ENCODE assay signal across 8 mouse cellular contexts in the genomic region with DNA sequence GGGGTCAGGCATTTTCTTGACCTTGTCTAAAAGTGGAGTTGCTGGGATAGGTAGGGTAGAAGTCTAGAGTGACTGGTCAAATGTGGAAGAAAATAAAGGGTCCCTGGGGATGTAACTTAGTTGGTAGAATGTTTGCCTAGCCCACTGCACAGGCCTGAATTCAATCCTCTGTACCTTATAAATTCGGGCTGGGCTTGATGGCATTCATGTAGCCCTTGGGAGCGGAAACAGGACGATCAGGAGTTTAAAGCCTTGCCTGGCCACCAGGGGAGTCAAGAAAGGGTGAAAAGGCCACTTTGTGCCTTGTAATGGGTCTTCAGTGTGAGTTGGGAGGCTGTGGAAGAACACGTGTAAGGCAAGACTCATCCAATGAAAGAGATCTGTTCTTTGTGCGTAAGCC. TPM values are rescaled to one million over a fixed set of nuclear protein-coding genes. Genes with fewer than 3 reads are reported as not detected.
DNase-seq lines count a peak whose midpoint lies in the region; ATAC-seq and TF ChIP-seq lines count a peak whose summit lies in the region.

No protein-coding gene starts in this region.

- DNase-seq in heart, embryonic 10.5 days (ENCODE audit: low spot score): no peak
- DNase-seq in heart, adult 8-10 months (ENCODE audit: low spot score): no peak
- DNase-seq in ES-E14 (ENCODE audit: low read depth, low spot score): no peak
- DNase-seq in right cerebral cortex, postnatal 4 days: no peak
- DNase-seq in cerebellum, adult 8-10 months: no peak
- no peak for DNase-seq in right cerebral cortex, postnatal 25 days

- peak overlapping the region; percentile 66 for H3K4me2 ChIP-seq in forebrain, embryonic 15.5 days (replicated peaks)

- H3K9me3 ChIP-seq in heart, embryonic 10.5 days: no peaks in the 10 kb centered on the region
- no peaks in the 10 kb centered on the region for H3K9me3 ChIP-seq in ES-E14 (ENCODE audit: control insufficient read depth, insufficient read depth, low read depth, low read length)
- no peaks in the 10 kb centered on the region for H3K9me3 ChIP-seq in forebrain, embryonic 15.5 days

- H3K4me3 ChIP-seq in heart, embryonic 10.5 days: peak overlapping the region; percentile 86
- H3K4me3 ChIP-seq in ES-E14 (ENCODE audit: insufficient read depth in 1 of 2, low read depth in 1 of 2, low read length in 2 of 2, poor library complexity in 1 of 2, severe bottlenecking in 1 of 2) (peak overlapping the region; percentile 96 to 99), macrophage (ENCODE audit: inconsistent target) (peak overlapping the region; percentile 85)
- peak overlapping the region; percentile 91 for H3K4me3 ChIP-seq in forebrain, embryonic 15.5 days

- peak overlapping the region; percentile 97 for H3K27ac ChIP-seq in heart, embryonic 10.5 days
- peak overlapping the region; percentile 97; the same call in 1 of the 2 replicates for H3K27ac ChIP-seq in ES-E14 (ENCODE audit: insufficient read depth, low read depth, low read length, poor library complexity, severe bottlenecking)
- H3K27ac ChIP-seq in forebrain, embryonic 15.5 days (replicated peaks): no peak overlapping the region
- H3K27ac ChIP-seq in macrophage: peak overlapping the region; percentile 38

- H3K36me3 ChIP-seq in heart, embryonic 10.5 days: peaks cover 2% of the 10 kb centered on the region
- H3K36me3 ChIP-seq in ES-E14 (ENCODE audit: control insufficient read depth, insufficient read depth, low read length, poor library complexity, severe bottlenecking): no peaks in the 10 kb centered on the region; the same call in 1 of the 2 replicates
- no peaks in the 10 kb centered on the region for H3K36me3 ChIP-seq in forebrain, embryonic 15.5 days
- H3K36me3 ChIP-seq in macrophage (ENCODE audit: inconsistent target): no peaks in the 10 kb centered on the region

- H3K27me3 ChIP-seq in heart, embryonic 10.5 days (ENCODE audit: insufficient read depth, poor library complexity, severe bottlenecking): no peaks in the 10 kb centered on the region
- H3K27me3 ChIP-seq in forebrain, embryonic 15.5 days: no peaks in the 10 kb centered on the region

- peaks cover 56% of the 10 kb centered on the region for H3K79me2 ChIP-seq in macrophage (ENCODE audit: inconsistent target)

- no peak for ATAC-seq in forebrain, embryonic 15.5 days (replicated peaks)

- in situ Hi-C loops in ES-E14 (cut with MboI; ENCODE audit: low sequenced_read_pairs in 2 of 2, unreplicated experiment in 2 of 2): no loop called here

- H3K4me1 ChIP-seq in heart, embryonic 10.5 days: peaks cover 15% of the 10 kb centered on the region
- H3K4me1 ChIP-seq in ES-E14 (ENCODE audit: control insufficient read depth in 2 of 2, insufficient read depth in 2 of 2, low read length in 2 of 2, poor library complexity in 1 of 2): peaks cover 3 to 20% of the 10 kb centered on the region in 2 experiments; a peak in 3 of 4 replicates
- peaks cover 48% of the 10 kb centered on the region for H3K4me1 ChIP-seq in forebrain, embryonic 15.5 days

- 9% methylated on average over 5 of the region's 5 CpGs for WGBS in heart, embryonic 10.5 days
- WGBS in forebrain, embryonic 15.5 days: 6% methylated on average over 5 of the region's 5 CpGs
- 15% methylated on average over 5 of the region's 5 CpGs for WGBS in macrophage (ENCODE audit: missing documents)

- H3K9ac ChIP-seq in ES-E14 (ENCODE audit: insufficient read depth, low read depth, low read length, poor library complexity, severe bottlenecking): peak overlapping the region; percentile 99
- H3K9ac ChIP-seq in forebrain, embryonic 15.5 days (replicated peaks): peak overlapping the region; percentile 89

TF ChIP-seq in ES-E14, 5 proteins besides CTCF, POLR2A, EP300 and RAD21:
- TF ChIP-seq ZC3H11A (IDR thresholded peaks at IDR 0.05; ENCODE audit: borderline replicate concordance, low read depth, low read length): no peak
- no peak for TF ChIP-seq MAFK (IDR thresholded peaks at IDR 0.05; ENCODE audit: insufficient read depth, low read depth, low read length)
- TF ChIP-seq HCFC1 (IDR thresholded peaks at IDR 0.05; ENCODE audit: borderline replicate concordance, insufficient read depth, low read length): no peak
- no peak for TF ChIP-seq ZNF384 (IDR thresholded peaks at IDR 0.05; ENCODE audit: low read depth, low read length)
- TF ChIP-seq CHD2 (IDR thresholded peaks at IDR 0.05; ENCODE audit: low read depth, low read length): no peak
TF ChIP-seq in ES-E14: peak in this region for 0.

RNA-seq across cellular contexts. Expression of gene Cbx1, which starts 1.1 kb away (rescaled TPM):
- 62.5 and 101 TPM in 2 replicates for polyA plus RNA-seq in heart, embryonic 10.5 days (2016; fragmentation: Nextera tagmentation; extraction: Ambion mirVana)
- 10 to 100 TPM; 30.9 to 33.4 (median 32.4) TPM for total RNA-seq in heart, adult 8-10 months (2022)
- total RNA-seq in ES-E14 (2012; rRNA removed): 112 and 153 TPM in 2 replicates
- polyA plus RNA-seq in forebrain, embryonic 15.5 days (2015; fragmentation: Nextera tagmentation; extraction: Ambion mirVana): 102 and 108 TPM in 2 replicates
- 10 to 100 TPM; 20.3 to 98.2 (median 50.7) TPM for total RNA-seq in macrophage (2018; cell fraction: chromatin; rRNA removed)
- 10 to 100 TPM; 25.5 to 43.3 (median 36.3) TPM for total RNA-seq in macrophage (2018; cell fraction: cytosol; rRNA removed)
- total RNA-seq in macrophage (2018; cell fraction: nucleus; rRNA removed): 10 to 100 TPM; 17.8 to 78.4 (median 39.7) TPM
- 40.5 to 73.7 TPM (median 45.0 TPM) in 3 replicates for polyA plus RNA-seq in macrophage (2018)

RNA-seq across cellular contexts. Expression of gene Snx11, which starts 12.6 kb away (rescaled TPM):
- 16.6 and 17.8 TPM in 2 replicates for polyA plus RNA-seq in heart, embryonic 10.5 days (2016; fragmentation: Nextera tagmentation; extraction: Ambion mirVana)
- 10 to 100 TPM; 11.6 to 14.5 (median 12.9) TPM for total RNA-seq in heart, adult 8-10 months (2022)
- total RNA-seq in ES-E14 (2012; rRNA removed): 55.6 and 57.6 TPM in 2 replicates
- 45.4 and 45.8 TPM in 2 replicates for polyA plus RNA-seq in forebrain, embryonic 15.5 days (2015; fragmentation: Nextera tagmentation; extraction: Ambion mirVana)
- 100 to 1,000 TPM; 101 to 284 (median 211) TPM for total RNA-seq in macrophage (2018; cell fraction: chromatin; rRNA removed)
- 10 to 100 TPM in 25 of 26 experiments, 1 to 10 TPM in 1; 9.6 to 32.1 (median 18.4) TPM for total RNA-seq in macrophage (2018; cell fraction: cytosol; rRNA removed)
- total RNA-seq in macrophage (2018; cell fraction: nucleus; rRNA removed): 100 to 1,000 TPM in 15 of 26 experiments, 10 to 100 TPM in 11; 57.9 to 199 (median 104) TPM
- 14.2 to 28.6 TPM (median 20.6 TPM) in 3 replicates for polyA plus RNA-seq in macrophage (2018)

RNA-seq across cellular contexts. Expression of gene Nfe2l1, which starts 39.8 kb away (rescaled TPM):
- polyA plus RNA-seq in heart, embryonic 10.5 days (2016; fragmentation: Nextera tagmentation; extraction: Ambion mirVana): 65.0 and 78.7 TPM in 2 replicates
- 100 to 1,000 TPM; 462 to 530 (median 477) TPM for total RNA-seq in heart, adult 8-10 months (2022)
- 166 and 208 TPM in 2 replicates for total RNA-seq in ES-E14 (2012; rRNA removed)
- polyA plus RNA-seq in forebrain, embryonic 15.5 days (2015; fragmentation: Nextera tagmentation; extraction: Ambion mirVana): 55.7 and 59.6 TPM in 2 replicates
- 100 to 1,000 TPM in 25 of 26 experiments, 10 to 100 TPM in 1; 97.9 to 361 (median 196) TPM for total RNA-seq in macrophage (2018; cell fraction: chromatin; rRNA removed)
- total RNA-seq in macrophage (2018; cell fraction: cytosol; rRNA removed): 100 to 1,000 TPM in 25 of 26 experiments, 10 to 100 TPM in 1; 98.7 to 304 (median 159) TPM
- total RNA-seq in macrophage (2018; cell fraction: nucleus; rRNA removed): 100 to 1,000 TPM; 116 to 523 (median 261) TPM
- 85.5 to 118 TPM (median 95.5 TPM) in 3 replicates for polyA plus RNA-seq in macrophage (2018)

RNA-seq across cellular contexts. Expression of gene Copz2, which starts 59.7 kb away (rescaled TPM):
- 86.6 and 90.1 TPM in 2 replicates for polyA plus RNA-seq in heart, embryonic 10.5 days (2016; fragmentation: Nextera tagmentation; extraction: Ambion mirVana)
- total RNA-seq in heart, adult 8-10 months (2022): 10 to 100 TPM; 36.0 to 43.5 (median 41.1) TPM
- 2.5 and 5.5 TPM in 2 replicates for total RNA-seq in ES-E14 (2012; rRNA removed)
- polyA plus RNA-seq in forebrain, embryonic 15.5 days (2015; fragmentation: Nextera tagmentation; extraction: Ambion mirVana): 12.2 and 13.5 TPM in 2 replicates
- total RNA-seq in macrophage (2018; cell fraction: chromatin; rRNA removed): 10 to 100 TPM in 9 of 26 experiments, 1 to 10 TPM in 17; 1.8 to 29.4 (median 6.1) TPM
- total RNA-seq in macrophage (2018; cell fraction: cytosol; rRNA removed): 10 to 100 TPM in 13 of 26 experiments, 1 to 10 TPM in 13; 6.1 to 30.0 (median 13.8) TPM
- total RNA-seq in macrophage (2018; cell fraction: nucleus; rRNA removed): 10 to 100 TPM in 7 of 26 experiments, 1 to 10 TPM in 19; 2.0 to 27.7 (median 5.4) TPM
- polyA plus RNA-seq in macrophage (2018): 11.9 to 23.0 TPM (median 16.0 TPM) in 3 replicates
